Mouse (Mus musculus) olfactory bulb, adult 2 months (tissue): Measurements from ENCODE around the gene Fdx1l.

ENCODE experiments used
- CTCF ChIP-seq: fragments of 200-500 bp; IDR thresholded peaks from 2 replicates; pipeline ENCODE4 v1.5.1; 2012; ENCODE audit warnings: low read depth, mild to moderate bottlenecking, low read length, moderate library complexity; ENCODE audit not compliant: insufficient read depth
- POLR2A ChIP-seq: fragments of 200-500 bp; IDR thresholded peaks from 2 replicates; pipeline ENCODE4 v1.6.1; 2012; ENCODE audit warnings: mild to moderate bottlenecking, low read depth, low read length, moderate library complexity; ENCODE audit not compliant: insufficient read depth

- no peak for TF ChIP-seq CTCF
- no peak for TF ChIP-seq POLR2A
Observed at GRCm38 (mm10) chr9:21113751-21114150, 40.3 kb upstream of the Fdx1l start.
